Mouse (Mus musculus) adrenal gland, adult 8-10 months (tissue): Measurements from ENCODE around the gene Pxn. TPM values are rescaled to one million over a fixed set of nuclear protein-coding genes. Genes with fewer than 3 reads are reported as not detected.
A peak's percentile ranks its signal among the peaks of the same experiment; 100 is the strongest.

ENCODE experiments used
- DNase-seq: peaks from one replicate; pipeline ENCODE4 v3.0.0; 2022
- total RNA-seq, 4 experiments: library from RNA; stranded (reverse); gene quantifications; 2 replicates each; pipeline ENCODE4 v1.2.4; 2022

Pxn gene
- total RNA-seq, result 10 to 100 TPM; 32.1 to 64.5 (median 44.8) TPM

DNA sequence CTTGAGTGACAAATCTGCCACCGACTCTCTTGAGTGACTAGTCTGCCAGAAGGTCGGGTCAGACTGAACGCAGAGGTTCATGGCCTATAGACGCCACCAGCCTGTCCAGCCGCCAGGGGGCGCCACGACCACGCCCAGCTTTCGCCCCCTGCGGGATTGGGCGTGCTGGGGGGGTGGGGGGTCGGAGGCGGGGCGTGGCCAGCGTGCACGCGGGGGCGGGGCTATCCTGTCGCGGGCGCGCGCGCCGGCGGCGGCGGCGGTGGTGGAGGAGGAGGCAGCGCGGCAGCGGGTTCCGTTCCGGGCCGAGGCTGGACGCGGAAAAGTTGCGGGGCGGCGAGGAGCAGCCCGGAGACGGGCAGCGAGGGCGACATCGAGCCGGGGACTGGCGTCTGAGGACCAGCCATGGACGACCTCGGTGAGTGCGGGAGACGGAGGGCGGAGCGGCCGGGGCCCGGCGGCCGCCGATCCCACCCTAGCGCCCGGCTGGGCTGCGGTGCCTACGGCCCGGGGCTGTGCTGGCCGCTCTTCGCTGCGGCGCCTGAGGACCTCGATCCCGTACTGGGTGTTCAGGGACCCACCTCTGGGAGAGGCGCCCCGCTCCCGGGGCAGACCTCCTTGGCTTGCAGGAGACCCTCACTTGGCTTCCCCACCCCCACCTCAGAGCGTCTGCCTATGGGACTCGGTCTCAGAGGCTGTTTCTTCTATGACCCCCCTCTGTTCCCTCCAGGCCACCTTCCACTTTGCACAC lies at the start of gene Pxn:
TSS of gene Pxn (plus strand) at position 223 of the 748 bp plus-strand sequence.
- peak; percentile 88 for DNase-seq

DNA sequence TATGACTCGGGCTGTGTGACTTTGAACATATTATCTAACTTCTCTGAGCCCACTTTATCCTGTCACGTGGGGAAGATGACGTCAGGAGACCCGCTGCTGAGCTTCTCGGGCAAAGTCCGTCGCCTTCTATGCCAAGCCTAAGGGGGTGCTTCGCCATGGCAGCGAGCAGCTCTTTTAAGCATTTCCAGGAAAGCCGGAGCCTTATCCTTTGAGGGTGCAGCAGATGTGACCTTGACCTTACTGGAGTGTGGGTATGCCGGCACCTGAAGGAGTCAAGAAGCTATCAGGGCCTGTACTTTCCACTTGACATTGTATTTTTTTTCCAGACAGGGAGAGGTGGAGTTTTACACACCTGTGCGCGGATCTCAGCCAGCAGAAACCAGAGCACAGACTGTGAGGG lies 47.6 kb upstream of the Pxn start:
- DNase-seq, result no peak

DNA sequence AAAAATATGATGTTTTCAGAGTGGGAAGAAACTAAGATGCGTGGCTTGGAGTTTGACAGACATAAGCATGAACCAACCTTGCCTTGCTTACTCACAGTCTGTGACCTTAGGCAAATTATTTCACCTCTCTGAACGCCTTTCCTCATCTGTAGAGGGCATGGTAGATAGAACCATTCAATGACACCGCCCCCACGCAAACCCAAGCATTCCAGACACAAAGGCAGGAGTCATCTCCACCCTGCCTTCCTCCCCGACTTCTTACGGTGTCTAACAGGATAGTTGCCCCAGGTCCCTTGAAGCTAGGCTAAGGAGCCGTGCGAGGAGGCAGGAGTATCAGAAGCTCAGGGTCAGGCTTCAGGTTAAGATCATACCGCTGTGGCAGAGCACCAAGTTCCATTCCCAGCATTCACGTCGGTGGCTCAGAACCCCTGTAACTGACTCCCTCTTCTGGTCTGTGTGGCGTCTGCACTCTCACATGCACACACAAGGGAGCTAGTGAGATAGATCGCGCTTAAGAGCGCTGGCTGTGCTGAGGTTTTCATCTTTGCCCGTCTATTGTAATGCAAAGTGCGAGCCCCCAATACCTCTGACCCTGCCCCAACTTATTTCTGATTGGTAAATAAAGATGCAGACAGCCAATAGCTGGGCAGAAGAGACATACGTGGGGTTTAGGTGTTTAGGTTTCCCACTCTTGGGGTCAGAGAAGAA lies 41.9 kb upstream of the Pxn start:
- no peak for DNase-seq

DNA sequence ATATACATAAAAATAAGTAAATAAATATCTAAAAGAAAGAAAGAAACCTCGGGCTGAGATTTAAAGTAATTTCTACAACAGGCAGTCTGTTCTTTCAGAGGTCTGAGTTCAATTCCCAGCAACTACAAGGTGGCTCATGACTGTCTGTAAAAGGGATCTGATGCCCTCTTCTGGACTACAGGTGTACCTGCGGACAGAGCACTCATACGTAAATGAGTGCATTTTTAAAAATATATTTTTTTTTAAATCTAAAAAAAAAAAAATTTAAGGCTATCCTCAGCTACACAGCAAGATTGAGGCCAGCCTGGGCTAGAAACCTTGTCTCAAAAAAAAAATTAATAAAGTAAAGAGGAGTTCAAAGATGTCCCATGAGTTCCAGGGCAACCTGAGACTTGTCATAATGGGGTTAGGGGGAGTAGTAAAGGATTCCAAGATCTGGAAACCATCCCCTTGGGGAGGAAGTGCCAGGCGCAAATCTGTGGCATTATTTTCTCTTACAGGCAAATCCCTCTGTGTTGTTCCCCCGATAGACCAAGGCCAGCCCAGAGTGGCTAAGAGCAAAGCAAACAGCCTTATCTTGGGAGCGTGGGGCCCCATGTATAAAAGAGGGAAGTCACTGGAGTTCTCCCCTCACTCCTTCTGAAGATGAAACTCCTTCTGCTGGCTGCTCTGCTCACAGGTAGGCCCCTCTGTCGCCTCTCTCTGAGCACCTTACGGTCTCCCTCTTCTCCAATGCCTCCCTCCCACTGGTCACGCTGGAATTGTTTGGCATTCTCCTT lies 40.6 kb upstream of the Pxn start, which contains the start of gene Pla2g1b:
TSS of gene Pla2g1b (plus strand) at position 621 of the 779 bp plus-strand sequence.
- DNase-seq, result no peak

DNA sequence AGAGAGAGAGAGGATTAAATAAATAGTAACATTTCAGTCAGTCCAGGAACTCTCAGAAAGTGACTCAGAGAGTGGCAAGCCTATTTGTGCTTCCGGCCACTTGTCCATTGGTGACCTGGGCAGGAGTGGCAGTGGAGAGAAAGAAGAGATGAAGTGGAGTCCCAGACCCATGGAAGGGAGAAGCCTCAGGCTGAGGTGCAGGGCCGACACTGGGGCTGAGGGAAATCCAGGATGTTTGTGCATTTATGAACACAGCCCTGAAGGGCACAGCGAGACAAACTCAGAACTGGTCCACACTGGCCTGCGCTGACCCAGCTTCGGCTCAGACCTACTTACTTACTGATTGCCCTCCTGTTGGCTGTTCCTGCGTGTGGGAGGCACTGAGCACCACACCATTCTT lies 36.7 kb upstream of the Pxn start:
- DNase-seq, result no peak

DNA sequence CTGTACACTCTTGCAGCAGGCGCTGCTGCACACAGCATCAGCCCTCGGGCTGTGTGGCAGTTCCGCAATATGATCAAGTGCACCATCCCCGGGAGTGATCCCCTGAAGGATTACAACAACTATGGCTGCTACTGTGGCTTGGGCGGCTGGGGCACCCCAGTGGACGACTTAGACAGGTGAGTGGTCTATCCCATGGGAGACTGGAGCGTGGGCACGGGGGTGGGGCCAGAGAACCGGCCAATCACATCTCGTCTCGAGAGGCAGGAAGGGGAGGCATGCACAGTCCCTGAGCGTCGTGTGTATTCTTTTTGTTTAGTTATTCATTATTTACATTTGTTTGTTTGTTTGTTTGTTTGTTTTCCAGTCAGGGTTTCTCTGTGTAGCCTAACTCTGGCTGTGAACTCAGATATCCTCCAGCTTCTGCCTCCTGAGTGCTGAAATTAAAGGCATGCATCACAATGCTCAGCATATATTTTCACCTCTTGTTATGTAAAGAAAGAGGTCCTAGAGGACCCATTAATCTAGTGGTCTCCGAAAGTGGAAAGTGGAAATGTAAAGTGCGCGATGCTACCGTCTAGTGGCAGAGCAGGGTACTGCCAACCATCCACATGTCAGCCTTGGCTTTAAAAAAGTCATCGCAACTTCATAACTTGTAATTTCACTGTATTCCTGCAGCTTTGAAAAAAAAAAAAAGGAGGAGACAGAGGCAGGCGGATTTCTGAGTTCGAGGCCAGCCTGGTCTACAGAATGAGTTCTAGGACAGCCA lies 35.5 kb upstream of the Pxn start:
- no peak for DNase-seq

DNA sequence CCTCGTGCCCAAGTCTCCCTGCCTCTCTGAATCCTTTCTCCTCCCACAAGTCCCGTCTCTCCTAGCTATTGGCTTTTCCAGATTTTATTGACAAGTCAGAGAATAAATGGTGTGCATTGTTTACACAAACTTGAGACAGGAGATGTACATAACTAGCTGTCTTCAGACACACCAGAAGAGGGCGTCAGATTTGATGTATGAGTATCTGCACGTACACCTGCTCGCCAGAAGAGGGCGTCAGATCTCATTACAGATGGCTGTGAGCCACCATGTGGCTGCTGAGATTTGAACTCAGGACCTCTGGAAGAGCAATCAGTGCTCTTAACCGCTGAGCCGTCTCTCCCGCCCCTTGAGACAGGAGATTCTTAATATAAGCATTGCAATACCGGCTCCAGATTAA lies 33.3 kb upstream of the Pxn start:
- no peak for DNase-seq

DNA sequence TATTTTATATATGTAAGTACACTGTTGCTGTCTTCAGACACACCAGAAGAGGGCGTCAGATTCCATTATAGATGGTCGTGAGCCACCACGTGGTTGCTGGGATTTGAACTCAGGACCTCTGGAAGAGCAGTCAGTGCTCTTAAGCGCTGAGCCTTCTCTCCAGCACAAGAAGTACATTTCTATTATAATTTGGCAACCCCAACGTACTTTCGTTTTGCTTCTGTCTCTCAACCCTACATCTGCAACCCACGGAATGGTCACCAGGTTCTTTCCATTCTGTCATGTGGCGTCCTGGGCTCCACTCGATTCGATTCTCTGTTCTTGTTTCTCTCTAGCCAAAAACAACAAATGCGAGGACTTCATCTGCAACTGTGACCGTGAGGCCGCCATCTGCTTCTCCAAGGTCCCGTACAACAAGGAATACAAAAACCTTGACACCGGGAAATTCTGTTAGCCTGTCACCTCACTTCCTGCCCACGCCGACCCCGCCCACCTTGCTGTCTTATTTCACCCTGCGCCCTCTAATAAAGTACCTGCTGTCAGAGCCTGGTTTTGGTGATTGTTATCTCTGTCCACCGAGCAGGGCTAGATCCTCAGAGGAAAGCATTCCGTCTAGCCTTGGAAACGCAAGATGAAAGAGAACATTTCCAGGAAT lies 32.2 kb upstream of the Pxn start:
- peak; percentile 66 for DNase-seq

DNA sequence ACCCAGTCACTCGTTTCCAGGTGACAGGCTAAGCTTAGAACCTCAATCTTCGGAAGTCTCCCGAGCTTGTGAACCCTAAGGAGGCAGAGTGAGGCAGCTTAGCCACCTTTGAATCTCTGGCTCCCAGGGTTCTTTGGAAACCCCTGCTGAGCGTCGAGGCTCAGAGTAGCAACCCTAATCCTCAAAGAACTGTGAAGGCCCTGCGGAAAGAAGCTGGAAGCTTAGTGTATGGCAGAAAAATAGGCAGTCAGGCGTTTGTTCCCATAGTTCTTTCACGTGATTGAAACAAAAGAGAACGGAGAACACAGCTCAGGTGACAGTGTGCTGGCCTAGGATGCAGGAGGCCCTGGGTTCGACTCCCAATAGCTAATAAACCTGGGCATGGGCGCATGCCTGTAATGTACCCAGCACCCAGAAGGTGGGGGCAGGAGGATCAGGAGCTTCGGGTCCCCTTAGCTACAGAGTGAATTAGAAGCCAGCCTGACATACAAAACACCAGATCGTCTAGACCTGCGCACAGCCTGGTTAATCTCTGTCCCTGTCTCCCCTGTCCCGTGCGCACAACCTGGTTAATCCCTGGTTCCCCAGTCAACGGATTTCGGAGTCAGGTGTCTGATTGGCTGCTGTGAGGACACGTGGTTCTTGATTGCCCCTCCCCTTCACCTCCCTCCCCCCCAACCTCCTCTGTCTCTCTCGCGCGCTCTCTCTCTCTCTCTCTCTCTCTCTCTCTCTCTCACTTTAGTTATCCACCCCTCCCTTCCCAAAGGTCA lies 31.0 kb upstream of the Pxn start:
- no peak for DNase-seq

DNA sequence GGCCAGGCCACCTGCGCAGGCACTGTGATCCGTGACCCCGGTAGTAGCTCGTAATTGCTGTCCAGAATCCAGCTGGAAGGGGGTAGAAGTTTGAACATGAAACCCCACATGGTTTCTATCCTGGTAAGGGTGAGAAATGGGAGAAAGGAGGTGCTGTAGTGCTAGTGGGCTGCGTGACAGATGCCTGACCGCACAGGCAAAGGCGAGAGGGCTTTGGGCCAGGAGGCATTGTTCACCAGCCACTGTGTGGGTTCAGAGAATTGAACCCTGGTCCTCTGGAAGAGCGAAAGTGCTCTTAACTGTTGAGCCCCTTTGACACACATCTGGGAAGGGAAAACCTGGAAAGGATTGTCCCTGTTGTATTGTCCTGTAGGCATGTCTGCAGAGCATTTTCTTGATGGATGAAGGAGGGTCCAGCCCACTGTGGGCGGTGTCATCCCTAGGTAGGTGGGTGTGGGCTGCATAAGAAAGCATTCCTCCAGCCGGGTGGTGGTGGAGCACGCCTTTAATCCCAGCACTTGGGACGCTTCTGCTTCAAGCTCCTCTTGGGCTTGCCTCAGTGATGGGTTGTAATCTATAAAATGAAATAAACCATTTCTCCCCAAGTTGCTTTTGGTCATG lies 30.3 kb upstream of the Pxn start:
- no peak for DNase-seq

DNA sequence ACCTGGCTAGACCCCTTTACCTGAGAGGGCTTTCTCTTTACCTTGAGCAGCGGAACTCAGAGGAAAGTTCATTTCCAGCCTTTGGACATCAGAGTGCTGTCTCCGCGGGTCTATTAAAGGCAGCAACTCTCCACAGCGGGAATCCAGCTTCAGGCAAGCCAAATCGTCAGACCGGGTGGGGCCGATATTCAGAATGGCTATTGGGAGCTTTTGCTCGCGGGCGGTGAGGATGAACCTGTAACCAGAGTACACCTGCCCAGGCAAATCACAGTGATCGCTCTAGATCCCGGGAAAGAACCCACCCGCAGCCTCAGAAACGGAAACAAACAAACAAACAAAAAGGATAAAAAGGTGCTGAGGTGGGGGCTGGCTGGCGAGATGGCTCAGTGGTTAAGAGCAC lies 26.9 kb upstream of the Pxn start:
- DNase-seq, result no peak

DNA sequence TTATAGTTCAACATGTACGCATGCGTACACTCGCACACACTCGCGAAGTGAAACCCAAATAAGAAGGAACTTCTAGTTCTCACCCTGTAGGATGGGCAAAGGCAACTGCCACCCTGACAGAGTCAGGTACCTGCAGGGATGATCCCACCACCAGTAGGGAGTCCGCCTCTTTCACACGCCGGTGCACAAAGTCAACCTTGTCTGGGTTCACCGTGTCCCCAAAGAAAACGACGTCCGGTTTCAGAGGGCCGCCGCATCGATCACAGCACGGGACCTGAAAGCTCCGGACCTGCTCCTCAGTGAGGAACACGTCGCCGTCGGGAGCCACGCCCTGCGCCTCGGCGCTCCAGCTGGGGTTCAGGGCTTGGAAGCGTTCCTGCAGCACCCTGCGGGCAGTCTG lies 26.4 kb upstream of the Pxn start:
- no peak for DNase-seq

DNA sequence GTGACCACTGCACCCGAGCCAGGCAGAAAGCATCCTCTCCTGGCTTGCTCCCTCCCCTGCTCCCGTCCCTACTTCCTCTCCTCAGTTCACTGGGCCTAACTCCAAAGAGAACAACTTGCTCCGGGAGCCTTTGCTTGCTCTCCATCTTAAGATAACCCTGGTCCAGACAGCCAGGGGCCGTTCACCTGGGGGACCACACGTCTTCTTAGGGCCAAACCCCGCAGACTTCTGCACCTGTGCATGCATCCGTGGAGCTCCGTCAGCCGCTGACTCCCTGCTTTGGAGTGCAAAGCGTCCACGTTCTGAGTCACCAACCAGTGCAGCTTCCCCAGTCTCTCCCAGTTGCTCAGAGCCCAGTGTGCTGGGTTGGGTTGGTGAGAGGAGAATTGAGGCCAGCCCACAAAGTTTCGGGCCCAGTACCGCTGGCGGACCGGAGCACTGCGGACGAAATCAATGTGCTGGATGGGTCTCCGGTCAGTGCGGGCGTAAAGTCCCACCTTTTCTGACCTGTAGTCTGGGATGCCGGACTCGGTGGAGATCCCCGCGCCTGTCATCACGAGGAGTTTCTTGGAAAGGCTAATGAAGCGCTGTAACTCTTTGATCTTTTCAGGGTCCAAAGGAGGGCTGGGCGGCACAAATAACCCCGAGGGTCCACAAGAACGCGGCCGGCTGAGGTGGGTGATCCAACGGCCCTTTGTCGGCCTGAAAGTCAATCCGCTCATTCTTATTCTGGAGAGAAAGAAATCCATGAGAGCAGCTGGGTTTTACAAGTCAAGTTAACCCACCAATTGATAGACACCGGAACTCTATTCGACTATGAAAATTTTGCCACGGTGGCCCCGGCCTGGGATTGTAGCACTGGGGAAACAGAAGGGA lies 23.8 kb upstream of the Pxn start:
- DNase-seq, result no peak

DNA sequence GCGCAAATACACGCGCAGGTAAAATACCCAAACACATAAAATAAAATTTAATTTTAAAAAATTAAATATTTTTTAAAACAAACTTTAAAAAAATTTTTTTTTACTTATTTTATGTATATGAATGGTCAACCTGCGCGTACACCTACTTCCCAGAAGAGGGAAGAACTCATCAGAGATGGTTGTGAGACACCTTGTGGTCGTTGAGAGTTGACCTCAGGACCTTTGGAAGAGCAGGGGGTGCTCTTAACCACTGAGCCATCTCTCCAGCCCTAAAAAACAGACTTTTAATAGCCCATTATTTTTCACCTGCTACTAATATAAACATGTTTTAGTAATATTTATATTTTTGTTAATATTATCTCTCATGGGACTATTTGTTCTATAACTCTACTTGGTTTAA lies 23.1 kb upstream of the Pxn start:
- DNase-seq, result no peak

DNA sequence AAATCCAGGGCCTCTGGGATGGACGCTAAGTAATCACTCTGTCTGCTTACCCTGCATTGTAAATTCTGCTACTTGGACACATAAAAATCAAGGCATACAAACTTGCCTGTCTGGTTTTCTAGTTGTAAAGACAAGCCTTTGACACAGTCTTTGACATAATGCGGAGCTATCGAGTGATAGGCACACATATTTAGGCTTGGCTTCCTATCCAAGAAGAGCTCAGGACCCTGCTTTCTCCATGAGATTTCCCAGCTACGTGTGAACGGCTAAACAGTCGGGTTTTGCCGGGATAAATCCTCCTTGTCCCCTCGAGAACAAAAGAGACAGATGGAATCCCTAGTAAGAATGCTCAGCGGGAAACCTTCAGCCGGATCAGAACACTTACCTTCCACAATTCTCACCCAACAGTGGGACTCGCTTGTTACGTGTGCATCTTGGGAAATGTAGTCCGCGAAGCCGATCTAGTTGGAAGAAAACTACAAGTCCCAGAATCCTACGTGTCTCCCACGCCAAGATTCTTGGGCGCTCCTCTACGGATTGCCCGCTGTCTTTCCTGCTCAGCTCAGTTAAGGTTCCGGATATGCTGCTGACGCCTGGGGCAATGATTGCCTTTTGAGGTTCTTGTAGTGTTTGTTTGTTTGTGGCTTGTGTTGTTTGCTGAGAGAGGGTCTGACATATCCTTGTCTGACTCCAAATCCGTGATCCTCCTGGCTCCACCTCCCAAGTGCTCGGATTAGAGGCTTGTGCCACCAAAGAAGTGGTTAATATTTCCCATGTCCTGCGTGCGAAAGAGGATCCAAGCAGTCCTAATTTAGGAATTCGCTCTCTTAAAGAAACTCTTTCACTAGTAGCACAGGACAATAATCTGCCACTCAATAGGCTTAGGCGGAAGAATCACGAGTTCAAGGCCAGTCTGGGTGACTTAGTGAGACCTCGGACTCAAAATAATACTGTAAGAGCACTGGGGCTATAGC lies 22.2 kb upstream of the Pxn start, which contains the start of gene Sirt4:
TSS of gene Sirt4 (minus strand) at position 779 of the 974 bp plus-strand sequence.
- DNase-seq, result peak; percentile 84

DNA sequence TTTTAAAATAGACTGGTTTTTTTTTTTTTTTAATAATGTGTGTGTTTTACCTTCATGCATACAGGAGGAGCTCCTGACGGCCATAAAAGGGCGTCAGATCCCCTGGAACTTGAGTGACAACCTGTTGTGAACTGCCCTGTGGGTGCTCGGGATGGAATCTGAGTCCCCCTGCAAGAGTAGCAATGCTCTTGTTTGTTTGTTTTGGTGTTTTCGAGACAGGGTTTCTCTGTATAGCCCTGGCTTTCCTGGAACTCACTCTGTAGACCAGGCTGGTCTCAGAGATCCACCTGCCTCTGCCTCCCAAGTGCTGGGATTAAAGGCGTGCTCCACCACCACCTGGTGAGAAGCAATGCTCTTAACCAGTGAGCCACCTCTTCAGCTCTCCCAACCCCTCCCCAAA lies 21.5 kb upstream of the Pxn start:
- DNase-seq, result no peak

DNA sequence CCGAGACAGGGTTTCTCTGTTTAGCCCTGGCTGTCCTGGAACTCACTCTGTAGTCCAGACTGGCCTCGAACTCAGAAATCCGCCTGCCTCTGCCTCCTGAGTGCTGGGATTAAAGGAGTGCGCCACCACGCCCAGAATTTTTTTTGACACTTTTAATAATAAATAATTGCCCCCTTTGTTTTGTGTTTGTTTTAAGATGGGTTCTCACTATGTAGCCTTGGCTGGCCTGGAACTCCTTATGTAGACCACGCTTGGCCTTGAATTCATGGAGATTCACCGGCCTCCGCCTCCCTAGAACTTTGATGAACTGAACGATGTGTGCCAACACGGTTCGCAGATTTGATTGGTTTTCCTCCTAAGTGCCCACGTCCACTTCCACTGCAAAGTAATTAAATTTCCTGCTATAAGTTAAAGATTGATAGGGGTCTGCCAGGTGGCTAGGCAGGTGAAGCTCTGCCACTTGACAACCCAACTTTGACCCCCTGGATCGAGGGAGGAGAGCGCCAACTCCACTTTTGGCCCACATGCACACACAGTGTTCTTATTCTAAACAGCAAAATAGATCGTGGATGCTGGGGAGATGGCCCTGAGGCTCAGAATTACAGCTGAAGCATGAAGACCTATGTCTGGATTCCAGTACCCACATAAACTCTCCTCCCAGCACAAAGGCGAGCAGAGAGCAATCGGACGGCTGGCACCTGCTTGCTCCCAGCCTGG lies 20.8 kb upstream of the Pxn start:
- no peak for DNase-seq

DNA sequence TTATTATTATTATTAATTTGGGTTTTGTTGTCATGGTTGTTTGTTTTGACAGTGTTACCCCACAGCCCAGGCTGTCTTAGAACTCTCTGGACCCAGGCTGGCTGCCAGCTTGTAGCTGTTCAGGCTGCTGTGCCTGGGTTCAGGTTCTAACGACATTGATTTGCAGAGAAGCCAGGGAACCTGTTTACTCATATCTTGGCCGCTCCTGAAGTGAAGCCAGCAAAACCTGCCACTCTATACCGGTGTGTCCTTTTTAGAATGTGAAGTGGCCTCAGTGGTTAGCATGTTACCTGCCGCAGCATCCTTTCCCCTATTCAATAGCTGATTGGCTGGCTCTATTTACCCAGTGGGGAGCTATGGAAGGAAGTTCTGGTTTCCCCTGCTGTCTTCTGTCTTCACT lies 19.8 kb upstream of the Pxn start:
- DNase-seq, result no peak
